20 mouse cellular contexts compared by ENCODE assay signal in genomic region chr8:79615741-79616350, GRCm38 (mm10). TPM values are rescaled to one million over a fixed set of nuclear protein-coding genes. Genes with fewer than 3 reads are reported as not detected.
DNase-seq lines count a peak whose midpoint lies in the region; ATAC-seq lines count a peak whose summit lies in the region.
"Had no signal": no experiment of that assay in that cellular context is flagged by ENCODE, and none has a peak within 500 bp of the region (broad histone marks: within the 10 kb centered on the region; RNA-seq: fewer than 3 reads in every experiment).

No protein-coding gene starts in this region.

- peak; percentile 76 for ATAC-seq in liver, embryonic 16.5 days (ENCODE audit: low read depth)
- ATAC-seq: CD4-positive, CD25-positive, alpha-beta regulatory T cell, adult 4 months; hindbrain, postnatal 0 days had no signal

- peak overlapping the region; percentile 55; the same call in 1 of the 2 replicates for H3K27ac ChIP-seq in liver, embryonic 16.5 days (ENCODE audit: low read length)
- no peak overlapping the region for H3K27ac ChIP-seq in midbrain, embryonic 10.5 days (replicated peaks)
- H3K27ac ChIP-seq: forebrain, embryonic 10.5 days; hindbrain, postnatal 0 days; macrophage; midbrain, embryonic 12.5 days had no signal

- 64% methylated on average over 6 of the region's 6 CpGs for WGBS in liver, embryonic 16.5 days (ENCODE audit: insufficient replicate concordance)
- WGBS in midbrain, embryonic 10.5 days = 80% methylated on average over 6 of the region's 6 CpGs

- H3K4me2 ChIP-seq in liver, embryonic 16.5 days (ENCODE audit: low read depth, low read length) = no peak overlapping the region
- H3K4me2 ChIP-seq: lung, embryonic 14.5 days; midbrain, embryonic 12.5 days had no signal

- DNase-seq in heart, adult 11 months = peak; percentile 79
- no peak for DNase-seq in heart, postnatal 4 days
- DNase-seq in kidney, adult 18-20 months = peak; percentile 27
- DNase-seq in kidney, postnatal 10 days = peak; percentile 29
- DNase-seq in thymus, postnatal 4 days = no peak
- no peak for DNase-seq in lung, postnatal 14 days
- DNase-seq in midbrain, embryonic 10.5 days (ENCODE audit: low spot score) = no peak
- DNase-seq: adrenal gland, postnatal 25 days; cerebellum, adult 18-20 months; cerebellum, postnatal 25 days; embryo, embryonic 11 days; heart, adult 18-20 months; lung, embryonic 14.5 days; thymus, postnatal 25 days had no signal

- H3K4me1 ChIP-seq in liver, embryonic 16.5 days (ENCODE audit: control insufficient read depth, low read depth, low read length) = peaks cover 11% of the 10 kb centered on the region
- H3K4me1 ChIP-seq in midbrain, embryonic 10.5 days = peaks cover 22% of the 10 kb centered on the region

- no peak overlapping the region for H3K9ac ChIP-seq in liver, embryonic 16.5 days (ENCODE audit: low read depth, low read length)
- H3K9ac ChIP-seq: lung, embryonic 14.5 days; midbrain, embryonic 12.5 days had no signal

- H3K9me3 ChIP-seq in liver, embryonic 16.5 days (replicated peaks; ENCODE audit: control insufficient read depth, low read length) = no peaks in the 10 kb centered on the region
- no peaks in the 10 kb centered on the region for H3K9me3 ChIP-seq in midbrain, embryonic 10.5 days (replicated peaks)
- H3K9me3 ChIP-seq: forebrain, embryonic 10.5 days; midbrain, embryonic 12.5 days had no signal

- H3K36me3 ChIP-seq in liver, embryonic 16.5 days (ENCODE audit: control insufficient read depth, insufficient read depth) = no peaks in the 10 kb centered on the region
- H3K36me3 ChIP-seq in midbrain, embryonic 10.5 days = no peaks in the 10 kb centered on the region
- H3K36me3 ChIP-seq: forebrain, embryonic 10.5 days; midbrain, embryonic 12.5 days had no signal

- no peak overlapping the region for H3K4me3 ChIP-seq in liver, embryonic 16.5 days (ENCODE audit: low read depth, low read length)
- H3K4me3 ChIP-seq in midbrain, embryonic 10.5 days = no peak overlapping the region
- H3K4me3 ChIP-seq: forebrain, embryonic 10.5 days; midbrain, embryonic 12.5 days had no signal

- H3K27me3 ChIP-seq in liver, embryonic 16.5 days (ENCODE audit: control insufficient read depth, insufficient read depth, low read depth, low read length) = no peaks in the 10 kb centered on the region
- H3K27me3 ChIP-seq in midbrain, embryonic 10.5 days (ENCODE audit: low read depth, poor library complexity, severe bottlenecking) = no peaks in the 10 kb centered on the region
- H3K27me3 ChIP-seq: midbrain, embryonic 12.5 days had no signal

RNA-seq across cellular contexts. Expression of gene Otud4, which starts 23.6 kb away (rescaled TPM):
- total RNA-seq in heart, postnatal 4 days (2021) = 10 to 100 TPM; 44.6 to 50.3 TPM
- polyA plus RNA-seq in liver, embryonic 16.5 days (2015; fragmentation: Nextera tagmentation; extraction: Ambion mirVana) = 5.4 and 5.6 TPM in 2 replicates
- polyA plus RNA-seq in midbrain, embryonic 10.5 days (2016; fragmentation: Nextera tagmentation; extraction: Ambion mirVana) = 15.3 and 15.4 TPM in 2 replicates

Comparison
In these comparisons a context has a peak if more than half of its experiments do, and no peak if none do; other contexts are left out.
1. DNase-seq: peak in heart, adult 11 months (single experiment), kidney, adult 18-20 months (single experiment) and kidney, postnatal 10 days (single experiment); none in heart, postnatal 4 days (single experiment), thymus, postnatal 4 days (single experiment), lung, postnatal 14 days (single experiment) and midbrain, embryonic 10.5 days (single experiment).